Mouse (Mus musculus): ENCODE measurements around the gene Lad1. TPM values are rescaled to one million over a fixed set of nuclear protein-coding genes. Genes with fewer than 3 reads are reported as not detected.

The Lad1 gene
- polyA plus RNA-seq, 1 experiment from 2014 or later = 4.8 TPM

DNA sequence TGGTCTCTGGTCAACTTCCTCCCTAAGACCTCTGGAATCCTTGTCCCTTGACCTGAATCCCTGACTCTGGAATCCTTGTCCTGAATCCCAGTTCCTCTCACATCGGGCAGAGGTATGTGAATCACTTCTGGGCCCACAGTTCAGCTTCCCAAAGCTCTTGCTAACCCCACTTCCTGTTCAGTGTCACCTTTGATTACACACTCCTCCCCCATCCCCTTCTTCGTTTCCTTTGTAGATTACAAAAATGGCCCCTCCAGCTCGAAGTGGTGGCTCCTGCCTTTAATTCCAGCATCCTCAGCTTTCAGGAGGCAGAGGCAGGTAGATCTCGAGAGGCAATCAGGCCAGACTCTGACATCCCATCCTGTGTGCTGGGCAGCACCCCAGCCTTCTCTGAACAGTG lies 803 bp upstream of the Lad1 start:
- H3K4me3 ChIP-seq (ENCODE audit: control insufficient read depth in 1 of 2, insufficient read depth in 1 of 2, low read depth in 1 of 2, low read length in 2 of 2) = no peak overlapping the region
- H3K4me2 ChIP-seq (ENCODE audit: low read length) = no peak overlapping the region

DNA sequence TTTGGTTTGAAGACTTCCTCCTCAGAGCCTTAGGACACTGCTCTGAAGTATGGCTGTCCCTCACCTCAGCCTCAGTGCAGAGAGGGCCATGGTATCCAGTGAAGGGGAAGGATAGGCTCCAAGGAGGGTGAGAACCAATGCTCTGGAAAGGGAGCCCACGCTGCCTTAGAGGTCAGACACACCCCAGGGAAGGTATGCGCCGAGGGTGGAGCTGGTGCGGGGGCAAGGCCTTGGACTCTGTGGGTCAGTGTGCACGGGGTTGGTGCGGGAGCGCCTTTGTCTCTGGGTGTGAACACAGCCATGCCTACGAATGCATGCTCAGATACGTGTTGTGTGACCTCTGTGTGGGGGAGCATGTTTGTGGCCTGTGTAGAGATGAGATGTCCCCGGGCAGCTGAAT lies 1.7 kb downstream of the Lad1 start:
- Histone ChIP-seq H3K4me1 (ENCODE audit: control insufficient read depth in 2 of 2, insufficient read depth in 2 of 2, low read length in 2 of 2) (peaks cover 9 to 14% of the 10 kb centered on the region in 2 experiments; a peak in 2 of 4 replicates), H3K27me3 (ENCODE audit: control insufficient read depth, insufficient read depth, low read length) (peaks cover 15% of the 10 kb centered on the region), H3K27ac (replicated peaks in 1 of 2; ENCODE audit: control insufficient read depth in 1 of 2, insufficient read depth in 1 of 2, low read depth in 2 of 2, low read length in 2 of 2) (no peak overlapping the region), H3K9me3 (ENCODE audit: control insufficient read depth, low read length) (no peaks in the 10 kb centered on the region), H3K4me3 (ENCODE audit: control insufficient read depth in 1 of 2, insufficient read depth in 1 of 2, low read depth in 1 of 2, low read length in 2 of 2) (no peak overlapping the region), H3K4me2 (ENCODE audit: low read length) (no peak overlapping the region), H3K36me3 (ENCODE audit: control insufficient read depth, insufficient read depth, low read length) (no peaks in the 10 kb centered on the region), H3K9ac (ENCODE audit: low read length) (no peak overlapping the region)
- no peak for ATAC-seq (ENCODE audit: insufficient number of reproducible peaks, insufficient read depth, low FRiP score, low read depth)
- WGBS = 93% methylated on average over 10 of the region's 10 CpGs

More for the DNA sequence above, 803 bp upstream of the Lad1 start:
- Histone ChIP-seq H3K4me1 (ENCODE audit: control insufficient read depth in 2 of 2, insufficient read depth in 2 of 2, low read length in 2 of 2) (peaks cover 15 to 26% of the 10 kb centered on the region in 2 experiments), H3K27ac (replicated peaks in 1 of 2; ENCODE audit: control insufficient read depth in 1 of 2, insufficient read depth in 1 of 2, low read depth in 2 of 2, low read length in 2 of 2) (no peak overlapping the region), H3K36me3 (ENCODE audit: control insufficient read depth, insufficient read depth, low read length) (no peaks in the 10 kb centered on the region), H3K9me3 (ENCODE audit: control insufficient read depth, low read length) (no peaks in the 10 kb centered on the region), H3K27me3 (ENCODE audit: control insufficient read depth, insufficient read depth, low read length) (peaks cover 12% of the 10 kb centered on the region), H3K9ac (ENCODE audit: low read length) (no peak overlapping the region)
- 46% methylated on average over 4 of the region's 4 CpGs for whole genome bisulfite sequencing
- ATAC-seq (ENCODE audit: insufficient number of reproducible peaks, insufficient read depth, low FRiP score, low read depth) = no peak

GRCm38 (mm10) chr1:135820736-135821364 lies 2.5 kb downstream of the Lad1 start:
- 85% methylated on average over 16 of the region's 16 CpGs for WGBS
- Histone ChIP-seq H3K4me2 (ENCODE audit: low read length) (no peak overlapping the region), H3K9me3 (ENCODE audit: control insufficient read depth, low read length) (no peaks in the 10 kb centered on the region), H3K4me3 (ENCODE audit: control insufficient read depth in 1 of 2, insufficient read depth in 1 of 2, low read depth in 1 of 2, low read length in 2 of 2) (no peak overlapping the region), H3K36me3 (ENCODE audit: control insufficient read depth, insufficient read depth, low read length) (no peaks in the 10 kb centered on the region), H3K9ac (ENCODE audit: low read length) (no peak overlapping the region), H3K4me1 (ENCODE audit: control insufficient read depth in 2 of 2, insufficient read depth in 2 of 2, low read length in 2 of 2) (peaks cover 9 to 14% of the 10 kb centered on the region in 2 experiments; a peak in 2 of 4 replicates), H3K27me3 (ENCODE audit: control insufficient read depth, insufficient read depth, low read length) (peaks cover 15% of the 10 kb centered on the region), H3K27ac (replicated peaks in 1 of 2; ENCODE audit: control insufficient read depth in 1 of 2, insufficient read depth in 1 of 2, low read depth in 2 of 2, low read length in 2 of 2) (no peak overlapping the region)
- ATAC-seq (ENCODE audit: insufficient number of reproducible peaks, insufficient read depth, low FRiP score, low read depth) = no peak

DNA sequence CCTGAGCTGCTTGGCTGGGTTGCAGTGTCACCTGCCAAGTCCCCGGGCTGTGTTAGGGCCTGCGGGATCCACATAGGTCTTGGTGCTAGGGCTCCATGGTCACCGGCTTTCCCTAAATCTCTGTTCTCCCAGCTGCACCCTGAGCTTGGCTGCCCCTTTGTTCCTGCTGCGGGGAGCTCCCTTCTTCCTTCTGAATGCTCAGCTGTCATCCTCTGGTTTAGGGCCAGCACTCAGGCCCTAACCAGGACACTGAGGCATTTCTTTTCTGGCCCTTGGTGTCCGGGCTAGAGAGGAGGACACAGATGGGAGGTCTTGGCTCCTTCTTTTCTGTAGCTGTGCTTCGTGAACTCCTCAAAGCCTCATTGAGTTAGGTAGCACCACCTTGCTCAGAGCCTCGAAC lies 3.4 kb downstream of the Lad1 start:
- H3K36me3 ChIP-seq (ENCODE audit: control insufficient read depth, insufficient read depth, low read length) = no peaks in the 10 kb centered on the region
- H3K27ac ChIP-seq (replicated peaks in 1 of 2; ENCODE audit: control insufficient read depth in 1 of 2, insufficient read depth in 1 of 2, low read depth in 2 of 2, low read length in 2 of 2) = no peak overlapping the region
- ATAC-seq (ENCODE audit: insufficient number of reproducible peaks, insufficient read depth, low FRiP score, low read depth) = no peak
- H3K9ac ChIP-seq (ENCODE audit: low read length) = no peak overlapping the region
- WGBS = 87% methylated on average over 7 of the region's 7 CpGs
- H3K9me3 ChIP-seq (ENCODE audit: control insufficient read depth, low read length) = no peaks in the 10 kb centered on the region
- H3K4me1 ChIP-seq (ENCODE audit: control insufficient read depth in 2 of 2, insufficient read depth in 2 of 2, low read length in 2 of 2) = peaks cover 7 to 14% of the 10 kb centered on the region in 2 experiments; a peak in 2 of 4 replicates
- no peak overlapping the region for H3K4me3 ChIP-seq (ENCODE audit: control insufficient read depth in 1 of 2, insufficient read depth in 1 of 2, low read depth in 1 of 2, low read length in 2 of 2)
- no peak overlapping the region for H3K4me2 ChIP-seq (ENCODE audit: low read length)
- H3K27me3 ChIP-seq (ENCODE audit: control insufficient read depth, insufficient read depth, low read length) = peaks cover 15% of the 10 kb centered on the region

- Histone ChIP-seq H3K4me3 (ENCODE audit: control insufficient read depth in 1 of 2, insufficient read depth in 1 of 2, low read depth in 1 of 2, low read length in 2 of 2) (no peak overlapping the region), H3K9ac (ENCODE audit: low read length) (no peak overlapping the region), H3K4me2 (ENCODE audit: low read length) (no peak overlapping the region), H3K4me1 (ENCODE audit: control insufficient read depth in 2 of 2, insufficient read depth in 2 of 2, low read length in 2 of 2) (peaks cover 12 to 40% of the 10 kb centered on the region in 2 experiments), H3K9me3 (ENCODE audit: control insufficient read depth, low read length) (no peaks in the 10 kb centered on the region), H3K36me3 (ENCODE audit: control insufficient read depth, insufficient read depth, low read length) (no peaks in the 10 kb centered on the region), H3K27ac (replicated peaks in 1 of 2; ENCODE audit: control insufficient read depth in 1 of 2, insufficient read depth in 1 of 2, low read depth in 2 of 2, low read length in 2 of 2) (no peak overlapping the region), H3K27me3 (ENCODE audit: control insufficient read depth, insufficient read depth, low read length) (no peaks in the 10 kb centered on the region)
- ATAC-seq (ENCODE audit: insufficient number of reproducible peaks, insufficient read depth, low FRiP score, low read depth) = no peak
- WGBS = 10% methylated on average over 1 of the region's 1 CpGs
Observed at GRCm38 (mm10) chr1:135828918-135829317, 10.5 kb downstream of the Lad1 start.

GRCm38 (mm10) chr1:135834206-135834859 lies 15.9 kb downstream of the Lad1 start:
- Histone ChIP-seq H3K4me1 (ENCODE audit: control insufficient read depth in 2 of 2, insufficient read depth in 2 of 2, low read length in 2 of 2) (peaks cover 29 to 59% of the 10 kb centered on the region in 2 experiments), H3K9me3 (ENCODE audit: control insufficient read depth, low read length) (no peaks in the 10 kb centered on the region), H3K4me3 (ENCODE audit: control insufficient read depth in 1 of 2, insufficient read depth in 1 of 2, low read depth in 1 of 2, low read length in 2 of 2) (no peak overlapping the region), H3K4me2 (ENCODE audit: low read length) (peak overlapping the region; percentile 19), H3K9ac (ENCODE audit: low read length) (peak overlapping the region; percentile 63), H3K27me3 (ENCODE audit: control insufficient read depth, insufficient read depth, low read length) (no peaks in the 10 kb centered on the region), H3K27ac (replicated peaks in 1 of 2; ENCODE audit: control insufficient read depth in 1 of 2, insufficient read depth in 1 of 2, low read depth in 2 of 2, low read length in 2 of 2) (peak overlapping the region; percentile 35 to 97), H3K36me3 (ENCODE audit: control insufficient read depth, insufficient read depth, low read length) (peaks cover 17% of the 10 kb centered on the region; the same call in 1 of the 2 replicates)
- 20% methylated on average over 6 of the region's 6 CpGs for WGBS
- no peak for ATAC-seq (ENCODE audit: insufficient number of reproducible peaks, insufficient read depth, low FRiP score, low read depth)

DNA sequence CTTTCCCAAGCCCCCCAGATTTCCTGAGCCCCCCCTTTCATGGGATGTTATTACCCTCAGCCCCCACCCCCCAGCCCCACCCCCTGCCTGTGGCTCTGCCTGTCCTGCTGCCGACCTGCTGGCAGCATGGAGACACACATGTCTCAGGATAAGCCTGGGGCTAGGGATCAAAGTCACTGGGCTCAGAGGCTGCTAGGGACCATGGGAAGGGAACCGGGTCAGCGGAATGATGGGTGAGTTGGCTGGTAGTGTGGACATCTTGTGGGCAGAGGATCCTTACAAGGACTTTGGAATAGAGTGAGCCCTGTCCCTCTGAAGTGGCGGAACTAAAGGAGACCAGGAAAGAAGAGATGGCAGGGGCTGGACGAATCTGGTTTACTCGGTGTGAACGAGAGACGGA lies 16.6 kb downstream of the Lad1 start:
- H3K4me1 ChIP-seq (ENCODE audit: control insufficient read depth in 2 of 2, insufficient read depth in 2 of 2, low read length in 2 of 2) = peaks cover 31 to 56% of the 10 kb centered on the region in 2 experiments
- no peaks in the 10 kb centered on the region for H3K9me3 ChIP-seq (ENCODE audit: control insufficient read depth, low read length)
- peaks cover 23% of the 10 kb centered on the region for H3K36me3 ChIP-seq (ENCODE audit: control insufficient read depth, insufficient read depth, low read length)
- no peak overlapping the region for H3K4me3 ChIP-seq (ENCODE audit: control insufficient read depth in 1 of 2, insufficient read depth in 1 of 2, low read depth in 1 of 2, low read length in 2 of 2)
- WGBS = 46% methylated on average over 8 of the region's 8 CpGs
- H3K4me2 ChIP-seq (ENCODE audit: low read length) = peak overlapping the region; percentile 46
- H3K27ac ChIP-seq (replicated peaks in 1 of 2; ENCODE audit: control insufficient read depth in 1 of 2, insufficient read depth in 1 of 2, low read depth in 2 of 2, low read length in 2 of 2) = peak overlapping the region; percentile 97 to 98
- peak overlapping the region; percentile 63 for H3K9ac ChIP-seq (ENCODE audit: low read length)
- H3K27me3 ChIP-seq (ENCODE audit: control insufficient read depth, insufficient read depth, low read length) = no peaks in the 10 kb centered on the region
- no peak for ATAC-seq (ENCODE audit: insufficient number of reproducible peaks, insufficient read depth, low FRiP score, low read depth)

All from heart, embryonic 14.5 days (tissue).